Mouse (Mus musculus) MEL (cell line): ENCODE measurements around the gene Pik3r1. TPM values are rescaled to one million over a fixed set of nuclear protein-coding genes. Genes with fewer than 3 reads are reported as not detected.
A peak's percentile ranks its signal among the peaks of the same experiment; 100 is the strongest.

Source experiments
- DNase-seq: peaks from one replicate; pipeline ENCODE4 v3.0.0; 2011; ENCODE audit warnings: low read depth, low spot score
- H3K27ac ChIP-seq: 2 replicates; pipeline ENCODE4 v1.5.1; 2012; ENCODE audit warnings: low read depth, mild to moderate bottlenecking, control low read depth, low read length, moderate library complexity; ENCODE audit not compliant: control insufficient read depth
- H3K27me3 ChIP-seq, 2 experiments: fragments of 150-350 bp in 1 of 2; sonication (generic) in 1 of 2; 2 replicates each; pipeline ENCODE4 v1.6.1; 2012; ENCODE audit warnings: low read length in 2 of 2, mild to moderate bottlenecking in 2 of 2, improper control_type of control experiment in 1 of 2, moderate library complexity in 1 of 2; ENCODE audit not compliant: insufficient read depth in 2 of 2, control insufficient read depth in 1 of 2
- H3K36me3 ChIP-seq, 2 experiments: 2 replicates each; pipeline ENCODE4 v1.6.1; 2012 to 2014; ENCODE audit warnings: low read length in 2 of 2, improper control_type of control experiment in 1 of 2, inconsistent platforms in 1 of 2, mild to moderate bottlenecking in 1 of 2; ENCODE audit not compliant: insufficient read depth in 2 of 2, control insufficient read depth in 1 of 2
- H3K4me1 ChIP-seq, 2 experiments: fragments of 150-350 bp in 1 of 2; sonication (generic) in 1 of 2; 2 replicates each; pipeline ENCODE4 v1.6.1; 2012; ENCODE audit warnings: low read length in 2 of 2, improper control_type of control experiment in 1 of 2, mild to moderate bottlenecking in 1 of 2; ENCODE audit not compliant: insufficient read depth in 2 of 2, control insufficient read depth in 1 of 2
- H3K4me3 ChIP-seq, 2 experiments: fragments of 150-350 bp in 1 of 2; sonication (generic) in 1 of 2; 2 replicates each; pipeline ENCODE4 v1.5.1; 2012; ENCODE audit warnings: low read depth in 2 of 2, low read length in 2 of 2, mild to moderate bottlenecking in 2 of 2, moderate library complexity in 2 of 2, control low read depth in 1 of 2, improper control_type of control experiment in 1 of 2; ENCODE audit not compliant: control insufficient read depth in 1 of 2, insufficient read depth in 1 of 2
- H3K79me2 ChIP-seq: 2 replicates; pipeline ENCODE4 v1.6.1; 2012; ENCODE audit warnings: mild to moderate bottlenecking, low read length, moderate library complexity; ENCODE audit not compliant: control insufficient read depth, poor library complexity, insufficient read depth
- H3K9ac ChIP-seq: 2 replicates; pipeline ENCODE4 v1.6.1; 2012; ENCODE audit warnings: low read depth, mild to moderate bottlenecking, control low read depth, low read length, moderate library complexity; ENCODE audit not compliant: control insufficient read depth, poor library complexity, severe bottlenecking
- H3K9me3 ChIP-seq: fragments of 150-350 bp; sonication (generic); replicated peaks from 2 replicates; pipeline ENCODE4 v1.6.1; 2012; ENCODE audit warnings: mild to moderate bottlenecking, low read length, improper control_type of control experiment, moderate library complexity; ENCODE audit not compliant: insufficient read depth
- CHD1 ChIP-seq: IDR thresholded peaks from 2 replicates; pipeline ENCODE4 v1.6.1; 2012; ENCODE audit warnings: low read depth, mild to moderate bottlenecking, inconsistent platforms, low read length, improper control_type of control experiment
- CHD2 ChIP-seq: IDR thresholded peaks from 2 replicates; pipeline ENCODE4 v1.6.1; 2011; ENCODE audit warnings: low read length, improper control_type of control experiment
- E2F4 ChIP-seq: IDR thresholded peaks from 2 replicates; pipeline ENCODE4 v1.6.1; 2011; ENCODE audit warnings: low read depth, low read length, improper control_type of control experiment, borderline replicate concordance
- ELF1 ChIP-seq: IDR thresholded peaks from 2 replicates; pipeline ENCODE4 v1.6.1; 2014; ENCODE audit warnings: low read depth, mild to moderate bottlenecking, inconsistent platforms, low read length, improper control_type of control experiment, moderate library complexity
- EP300 ChIP-seq, 2 experiments: IDR thresholded peaks; 2 replicates each; pipeline ENCODE4 v1.6.1; 2011; ENCODE audit warnings: improper control_type of control experiment in 2 of 2, low read length in 2 of 2, low read depth in 1 of 2, mild to moderate bottlenecking in 1 of 2
- ETS1 ChIP-seq: IDR thresholded peaks from 2 replicates; pipeline ENCODE4 v1.6.1; 2012; ENCODE audit warnings: low read depth, mild to moderate bottlenecking, inconsistent platforms, low read length, improper control_type of control experiment, moderate library complexity
- GABPA ChIP-seq: IDR thresholded peaks from 2 replicates; pipeline ENCODE4 v1.6.1; 2012; ENCODE audit warnings: low read depth, mild to moderate bottlenecking, inconsistent platforms, low read length, improper control_type of control experiment, moderate library complexity
- GATA1 ChIP-seq: IDR thresholded peaks from 2 replicates; pipeline ENCODE4 v1.6.1; 2011; ENCODE audit warnings: low read depth, low read length, improper control_type of control experiment
- HCFC1 ChIP-seq: IDR thresholded peaks from 2 replicates; pipeline ENCODE4 v1.6.1; 2012; ENCODE audit warnings: low read depth, mild to moderate bottlenecking, inconsistent platforms, low read length, improper control_type of control experiment, moderate library complexity
- KAT2A ChIP-seq: conservative IDR thresholded peaks from 2 replicates; pipeline ENCODE4 v1.6.1; 2012; ENCODE audit warnings: low read depth, low read length, improper control_type of control experiment, inconsistent platforms
- MAFK ChIP-seq: IDR thresholded peaks from 2 replicates; pipeline ENCODE4 v1.6.1; 2011; ENCODE audit warnings: low read depth, mild to moderate bottlenecking, low read length, improper control_type of control experiment, borderline replicate concordance
- MAX ChIP-seq: IDR thresholded peaks from 2 replicates; pipeline ENCODE4 v1.6.1; 2011; ENCODE audit warnings: low read length, improper control_type of control experiment
- MAZ ChIP-seq: IDR thresholded peaks from 2 replicates; pipeline ENCODE4 v1.6.1; 2012; ENCODE audit warnings: low read depth, mild to moderate bottlenecking, inconsistent platforms, low read length, improper control_type of control experiment
- MEF2A ChIP-seq: IDR thresholded peaks from 2 replicates; pipeline ENCODE4 v1.6.1; 2014; ENCODE audit warnings: low read depth, mild to moderate bottlenecking, inconsistent platforms, low read length, improper control_type of control experiment; ENCODE audit not compliant: poor library complexity, insufficient replicate concordance, severe bottlenecking; ENCODE audit errors: extremely low read depth
- MXI1 ChIP-seq: IDR thresholded peaks from 2 replicates; pipeline ENCODE4 v1.6.1; 2011; ENCODE audit warnings: mild to moderate bottlenecking, low read depth, low read length, improper control_type of control experiment
- MYB ChIP-seq: IDR thresholded peaks from 2 replicates; pipeline ENCODE4 v1.6.1; 2011; ENCODE audit warnings: mild to moderate bottlenecking, low read depth, low read length, improper control_type of control experiment
- MYC ChIP-seq: IDR thresholded peaks from 2 replicates; pipeline ENCODE4 v1.6.1; 2011; ENCODE audit warnings: low read depth, mild to moderate bottlenecking, low read length, improper control_type of control experiment, moderate library complexity
- NELFE ChIP-seq: IDR thresholded peaks from 2 replicates; pipeline ENCODE4 v1.6.1; 2011; ENCODE audit warnings: low read depth, low read length, improper control_type of control experiment
- POLR2A ChIP-seq, 2 experiments: IDR thresholded peaks; 2 replicates each; pipeline ENCODE4 v1.6.1; 2011 to 2012; ENCODE audit warnings: low read length in 2 of 2, mild to moderate bottlenecking in 2 of 2, control low read depth in 1 of 2, improper control_type of control experiment in 1 of 2, low read depth in 1 of 2, moderate library complexity in 1 of 2; ENCODE audit not compliant: control insufficient read depth in 1 of 2, insufficient read depth in 1 of 2, poor library complexity in 1 of 2
- POLR2AphosphoS2 ChIP-seq: IDR thresholded peaks from 2 replicates; pipeline ENCODE4 v1.6.1; 2011; ENCODE audit warnings: low read length, improper control_type of control experiment
- RAD21 ChIP-seq: IDR thresholded peaks from 2 replicates; pipeline ENCODE4 v1.6.1; 2011; ENCODE audit warnings: mild to moderate bottlenecking, low read depth, low read length, improper control_type of control experiment
- RCOR1 ChIP-seq: IDR thresholded peaks from 2 replicates; pipeline ENCODE4 v1.6.1; 2012; ENCODE audit warnings: low read depth, mild to moderate bottlenecking, inconsistent platforms, low read length, improper control_type of control experiment
- SIN3A ChIP-seq: IDR thresholded peaks from 2 replicates; pipeline ENCODE4 v1.6.1; 2012; ENCODE audit warnings: low read length, improper control_type of control experiment, inconsistent platforms
- TAL1 ChIP-seq: IDR thresholded peaks from 2 replicates; pipeline ENCODE4 v1.6.1; 2012; ENCODE audit warnings: mild to moderate bottlenecking, inconsistent platforms, low read length, moderate library complexity, mixed read lengths
- TBP ChIP-seq: IDR thresholded peaks from 2 replicates; pipeline ENCODE4 v1.8.0; 2011; ENCODE audit warnings: low read depth, low read length, improper control_type of control experiment
- TCF12 ChIP-seq: IDR thresholded peaks from 2 replicates; pipeline ENCODE4 v1.6.1; 2014; ENCODE audit warnings: low read depth, mild to moderate bottlenecking, inconsistent platforms, low read length, improper control_type of control experiment, moderate library complexity
- UBTF ChIP-seq: IDR thresholded peaks from 2 replicates; pipeline ENCODE4 v1.6.1; 2012; ENCODE audit warnings: low read depth, mild to moderate bottlenecking, inconsistent platforms, low read length, improper control_type of control experiment, moderate library complexity, borderline replicate concordance; ENCODE audit not compliant: insufficient read depth
- USF1 ChIP-seq: IDR thresholded peaks from 2 replicates; pipeline ENCODE4 v1.6.1; 2014; ENCODE audit warnings: low read depth, mild to moderate bottlenecking, inconsistent platforms, low read length, improper control_type of control experiment, moderate library complexity
- ZC3H11A ChIP-seq: IDR thresholded peaks from 2 replicates; pipeline ENCODE4 v1.6.1; 2012; ENCODE audit warnings: low read depth, mild to moderate bottlenecking, inconsistent platforms, low read length, improper control_type of control experiment
- ZKSCAN1 ChIP-seq: IDR thresholded peaks from 2 replicates; pipeline ENCODE4 v1.6.1; 2012; ENCODE audit warnings: low read depth, mild to moderate bottlenecking, inconsistent platforms, low read length, improper control_type of control experiment, moderate library complexity
- ZMIZ1 ChIP-seq: IDR thresholded peaks from 2 replicates; pipeline ENCODE4 v1.6.1; 2012; ENCODE audit warnings: low read depth, mild to moderate bottlenecking, inconsistent platforms, low read length, improper control_type of control experiment, moderate library complexity
- polyA plus RNA-seq, 2 experiments: library from polyadenylated mRNA; stranded (reverse) in 1 of 2; unstranded in 1 of 2; fragments of >175 nt in 1 of 2; fragments of >200 nt in 1 of 2; gene quantifications; 2 replicates each; pipeline versions ENCODE4 v1.2.1 to v1.2.4; 2012; ENCODE audit warnings: low replicate concordance in 2 of 2, low read depth in 1 of 2; ENCODE audit not compliant: insufficient read length in 2 of 2, insufficient read depth in 1 of 2, missing spikeins in 1 of 2
- total RNA-seq: library from RNA; depleted of rRNA; stranded (reverse); fragments of 300-350 nt; gene quantifications from 2 replicates; pipeline ENCODE4 v1.2.3, GENCODE M21; 2012

Gene Pik3r1
- total and polyA plus RNA-seq, 3 experiments, result 23.8 to 116 (median 41.4) TPM

- Histone ChIP-seq H3K9ac (peak overlapping the region; percentile 95), H3K4me1 (peaks cover 23 to 37% of the 10 kb centered on the region in 2 experiments)
- DNase-seq, result peak; percentile 65
- TF ChIP-seq TBP (peak; percentile 43; the same call in 1 of the 2 replicates), ELF1 (peak; percentile 60; the same call in 1 of the 2 replicates), POLR2A (IDR thresholded peaks at IDR 0.05; ENCODE audit: control insufficient read depth in 1 of 2, insufficient read depth in 1 of 2, low read depth in 1 of 2, low read length in 2 of 2, poor library complexity in 1 of 2) (no peak)
- TF ChIP-seq, all 39 proteins: peak for 2
- Histone ChIP-seq H3K27me3 (no peaks in the 10 kb centered on the region), H3K4me3 (peak overlapping the region; percentile 84 to 97), H3K27ac (peak overlapping the region; percentile 85), H3K36me3 (peaks cover 1 to 52% of the 10 kb centered on the region in 2 experiments; a peak in 3 of 4 replicates), H3K79me2 (peaks cover 55% of the 10 kb centered on the region), H3K9me3 (no peaks in the 10 kb centered on the region)
Observed at GRCm38 (mm10) chr13:101766605-101767012, 1.4 kb downstream of the Pik3r1 start.

- H3K9ac ChIP-seq, result peak overlapping the region; percentile 95
- no peaks in the 10 kb centered on the region for H3K9me3 ChIP-seq
- peaks cover 1 to 53% of the 10 kb centered on the region in 2 experiments; a peak in 3 of 4 replicates for H3K36me3 ChIP-seq
- H3K4me1 ChIP-seq, result peaks cover 28 to 38% of the 10 kb centered on the region in 2 experiments
- H3K79me2 ChIP-seq, result peaks cover 57% of the 10 kb centered on the region
- peak overlapping the region; percentile 85 for H3K27ac ChIP-seq
- H3K4me3 ChIP-seq, result peak overlapping the region; percentile 84 to 97
- no peaks in the 10 kb centered on the region for H3K27me3 ChIP-seq
- DNase-seq, result peak; percentile 72
- TF ChIP-seq MAZ, result no peak
- TF ChIP-seq SIN3A, result peak; percentile 95
- TF ChIP-seq GABPA, result no peak
- peak; percentile 27; the same call in 1 of the 2 replicates for TF ChIP-seq TCF12
- peak; percentile 79 for TF ChIP-seq ETS1
- no peak for TF ChIP-seq TBP
- peak; percentile 79 for TF ChIP-seq MAX
- peak; percentile 85; the same call in 1 of the 2 replicates for TF ChIP-seq MYC
- TF ChIP-seq CHD1, result no peak
- peak; percentile 95 for TF ChIP-seq MXI1
- TF ChIP-seq RCOR1, result no peak
- no peak for TF ChIP-seq UBTF
- TF ChIP-seq ZMIZ1, result no peak
- TF ChIP-seq ZKSCAN1, result no peak
- no peak for TF ChIP-seq MEF2A
- no peak for TF ChIP-seq ZC3H11A
- TF ChIP-seq RAD21, result no peak
- no peak for TF ChIP-seq E2F4
- no peak for TF ChIP-seq POLR2A (IDR thresholded peaks at IDR 0.05; ENCODE audit: control insufficient read depth in 1 of 2, insufficient read depth in 1 of 2, low read depth in 1 of 2, low read length in 2 of 2, poor library complexity in 1 of 2)
- TF ChIP-seq CHD2, result no peak
- TF ChIP-seq POLR2AphosphoS2, result no peak
- no peak for TF ChIP-seq KAT2A
- peak; percentile 48 to 57; a peak in 3 of 4 replicates for TF ChIP-seq EP300 (IDR thresholded peaks at IDR 0.05; ENCODE audit: low read depth in 1 of 2, low read length in 2 of 2)
- no peak for TF ChIP-seq HCFC1
- 0 out of 2 replicates have a peak, but pooled peaks have one; percentile 36 for TF ChIP-seq USF1
- no peak for TF ChIP-seq ELF1
- TF ChIP-seq TAL1, result no peak
- no peak for TF ChIP-seq MAFK
- TF ChIP-seq NELFE, result no peak; the same call in 1 of the 2 replicates
- TF ChIP-seq MYB, result no peak
- peak; percentile 34; the same call in 1 of the 2 replicates for TF ChIP-seq GATA1
Observed at GRCm38 (mm10) chr13:101765976-101766375, 2.0 kb downstream of the Pik3r1 start.
